Mouse (Mus musculus) hindbrain, postnatal 0 days (tissue): ENCODE results near the gene Capn7. TPM values are rescaled to one million over a fixed set of nuclear protein-coding genes. Genes with fewer than 3 reads are reported as not detected.

Experiments
- ATAC-seq: fragments of 200-750 bp; cut with Nextera tagmentation; 2 replicates; pipeline ENCODE4 v1.8.0; 2017; ENCODE audit warnings: mild to moderate bottlenecking, moderate TSS enrichment, moderate library complexity
- DNase-seq: peaks from one replicate; pipeline ENCODE4 v3.0.0-alpha.2; 2015; ENCODE audit warnings: low spot score
- H3K27ac ChIP-seq: fragments of 300-500 bp; sonication (generic); 2 replicates; pipeline ENCODE4 v1.5.1; 2014; ENCODE audit warnings: mild to moderate bottlenecking
- H3K27me3 ChIP-seq: fragments of 300-500 bp; sonication (generic); 2 replicates; pipeline ENCODE4 v1.6.1; 2014; ENCODE audit warnings: low read length, mixed read lengths; ENCODE audit not compliant: insufficient read depth
- H3K36me3 ChIP-seq: fragments of 300-500 bp; sonication (generic); 2 replicates; pipeline ENCODE4 v1.6.1; 2014; ENCODE audit warnings: low read length, mixed read lengths; ENCODE audit not compliant: insufficient read depth
- H3K4me1 ChIP-seq: fragments of 300-500 bp; sonication (generic); 2 replicates; pipeline ENCODE4 v1.6.1; 2014; ENCODE audit warnings: antibody characterized with exemption, low read length, mixed read lengths; ENCODE audit not compliant: insufficient read depth
- H3K4me2 ChIP-seq: fragments of 300-500 bp; sonication (generic); 2 replicates; pipeline ENCODE4 v1.6.1; 2014; ENCODE audit warnings: low read depth, mild to moderate bottlenecking, low read length, moderate library complexity, mixed read lengths
- H3K4me3 ChIP-seq: fragments of 300-500 bp; sonication (generic); 2 replicates; pipeline ENCODE4 v1.5.1; 2014; ENCODE audit warnings: low read length
- H3K9ac ChIP-seq: fragments of 300-500 bp; sonication (generic); replicated peaks from 2 replicates; pipeline ENCODE4 v1.6.1; 2014; ENCODE audit warnings: mild to moderate bottlenecking, low read length, moderate library complexity, mixed read lengths
- H3K9me3 ChIP-seq: fragments of 300-500 bp; sonication (generic); 2 replicates; pipeline ENCODE4 v1.6.1; 2016; ENCODE audit warnings: low read length, mixed read lengths
- CTCF ChIP-seq: IDR thresholded peaks from 2 replicates; pipeline ENCODE4 v1.5.1; 2016; ENCODE audit warnings: antibody characterized with exemption, control low read depth, low read depth
- WGBS: fragments of 180-500 bp; shearing (Covaris S2); extraction: QIAGEN DNeasy Blood & Tissue Kit; methylation state at CpG from one replicate; pipeline ENCODE4 v1.1.7; 2014; 5-methylcytosine and 5-hydroxymethylcytosine counted together
- polyA plus RNA-seq: library from polyadenylated mRNA; unstranded; fragments of >200 nt; fragmentation: Nextera tagmentation; extraction: Ambion mirVana; gene quantifications from 2 replicates; pipeline ENCODE4 v1.2.1, GENCODE M21; 2015
- total RNA-seq: library from RNA; depleted of rRNA; stranded (reverse); fragments of >200 nt; gene quantifications from 2 replicates; pipeline ENCODE4 v1.2.3, GENCODE M21; 2014

The Capn7 gene
- total and polyA plus RNA-seq, 2 experiments from 2014 or later, result 48.2 to 50.5 TPM

DNA sequence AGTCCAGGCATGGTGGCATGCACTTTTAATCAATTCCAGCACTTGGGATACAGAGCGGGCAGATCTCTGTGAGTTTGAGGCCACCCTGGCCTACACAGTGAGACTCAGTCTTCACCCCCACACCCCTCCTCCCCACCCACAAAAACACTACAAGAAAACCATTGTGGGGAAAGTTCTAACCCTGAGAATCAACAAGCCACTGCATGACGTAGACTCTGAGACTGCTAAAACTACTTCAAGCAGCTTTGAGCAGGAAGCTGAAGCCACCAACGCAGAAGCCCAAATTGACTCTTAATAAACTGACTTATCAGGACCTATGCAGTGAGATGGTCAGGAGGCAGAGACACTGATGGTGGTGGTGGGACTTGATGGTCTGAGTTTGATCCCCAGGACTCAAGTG is 62.8 kb downstream of the Capn7 start:
- WGBS, result 78% methylated on average over 3 of the region's 3 CpGs
- Histone ChIP-seq H3K36me3 (peaks cover 7% of the 10 kb centered on the region; the same call in 1 of the 2 replicates), H3K4me1 (no peaks in the 10 kb centered on the region), H3K27me3 (no peaks in the 10 kb centered on the region), H3K9me3 (no peaks in the 10 kb centered on the region), H3K27ac (no peak overlapping the region), H3K9ac (no peak overlapping the region), H3K4me2 (no peak overlapping the region), H3K4me3 (no peak overlapping the region)
- ATAC-seq (no peak), DNase-seq (no peak)
- no peak for TF ChIP-seq CTCF

DNA sequence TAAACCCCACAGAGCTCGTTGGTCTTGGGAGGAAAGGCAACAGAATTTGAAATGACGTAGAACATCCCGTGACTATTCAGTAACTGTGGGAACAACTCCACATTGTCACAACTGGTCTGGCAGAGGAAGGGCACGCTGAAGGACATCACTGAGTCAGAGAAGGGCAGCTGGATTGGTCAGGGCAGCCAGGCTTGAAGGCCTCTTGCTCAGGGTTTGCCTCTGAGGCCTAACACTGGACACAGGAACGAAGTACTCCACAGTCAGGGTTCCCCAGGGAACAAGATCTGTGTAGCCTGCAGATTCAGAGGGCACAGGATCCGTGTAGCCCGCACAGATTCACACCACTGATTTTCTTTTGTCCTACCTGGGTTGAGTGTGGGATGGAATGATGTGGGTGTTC is 63.8 kb downstream of the Capn7 start:
- no peaks in the 10 kb centered on the region for H3K9me3 ChIP-seq
- H3K27ac ChIP-seq, result no peak overlapping the region
- no peaks in the 10 kb centered on the region for H3K27me3 ChIP-seq
- no peak overlapping the region for H3K9ac ChIP-seq
- WGBS, result 81% methylated on average over 7 of the region's 7 CpGs
- H3K36me3 ChIP-seq, result peaks cover 7% of the 10 kb centered on the region; the same call in 1 of the 2 replicates
- no peak for TF ChIP-seq CTCF
- ATAC-seq (no peak), DNase-seq (no peak)
- H3K4me1 ChIP-seq, result no peaks in the 10 kb centered on the region
- H3K4me3 ChIP-seq, result no peak overlapping the region
- H3K4me2 ChIP-seq, result no peak overlapping the region

DNA sequence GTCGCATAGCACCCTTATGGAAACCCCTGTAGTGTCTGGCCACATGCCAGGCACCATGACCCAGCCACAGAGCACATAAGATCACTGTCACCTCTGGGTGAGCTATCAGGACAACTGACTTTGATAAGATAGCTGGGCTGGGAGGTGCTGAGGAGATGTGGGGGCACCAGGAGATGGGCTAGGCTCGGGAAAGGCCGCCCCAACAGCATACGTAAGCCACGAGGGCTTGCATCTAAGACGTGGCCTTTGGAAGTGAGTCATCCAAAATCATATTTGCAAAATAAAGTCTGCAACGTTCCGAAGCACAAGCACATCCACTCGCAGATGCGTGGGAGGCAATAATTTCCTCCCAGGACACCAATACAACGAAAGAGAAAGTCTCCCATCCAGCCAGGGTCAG is 64.5 kb downstream of the Capn7 start:
- TF ChIP-seq CTCF, result no peak
- H3K4me3 ChIP-seq, result no peak overlapping the region
- H3K9ac ChIP-seq, result no peak overlapping the region
- H3K36me3 ChIP-seq, result peaks cover 7% of the 10 kb centered on the region; the same call in 1 of the 2 replicates
- 88% methylated on average over 11 of the region's 11 CpGs for WGBS
- H3K27ac ChIP-seq, result no peak overlapping the region
- no peak overlapping the region for H3K4me2 ChIP-seq
- H3K4me1 ChIP-seq, result no peaks in the 10 kb centered on the region
- no peak for DNase-seq
- H3K27me3 ChIP-seq, result no peaks in the 10 kb centered on the region
- ATAC-seq, result no peak
- H3K9me3 ChIP-seq, result no peaks in the 10 kb centered on the region

DNA sequence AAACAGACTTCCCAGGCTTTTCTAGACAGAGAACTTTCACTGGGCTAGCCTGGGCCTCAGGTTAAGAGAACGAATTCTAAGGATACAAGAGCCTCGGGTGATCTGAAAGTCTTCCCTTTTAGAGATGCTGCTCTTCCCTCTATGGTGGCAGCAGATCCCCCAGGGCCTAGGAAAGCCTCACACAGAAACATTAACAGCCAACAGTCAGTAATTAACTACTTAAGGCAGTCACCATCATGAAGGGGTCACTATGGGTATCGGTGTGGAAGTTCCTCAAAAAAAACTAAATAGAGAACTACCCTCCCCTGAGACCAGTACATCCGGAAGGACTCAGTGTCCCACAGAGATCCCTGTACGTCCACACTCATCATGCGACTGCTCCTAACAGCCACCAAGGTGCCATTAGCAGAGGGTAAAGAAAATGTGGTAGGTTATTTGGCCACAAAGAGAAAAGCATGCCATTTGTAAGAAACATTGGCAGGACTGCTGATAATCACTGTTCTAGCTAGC is 65.5 kb downstream of the Capn7 start:
- peaks cover 7% of the 10 kb centered on the region; the same call in 1 of the 2 replicates for H3K36me3 ChIP-seq
- ATAC-seq, result no peak
- no peak for DNase-seq
- 78% methylated on average over 6 of the region's 6 CpGs for WGBS
- H3K9ac ChIP-seq, result no peak overlapping the region
- H3K27me3 ChIP-seq, result no peaks in the 10 kb centered on the region
- TF ChIP-seq CTCF, result no peak
- no peak overlapping the region for H3K27ac ChIP-seq
- no peaks in the 10 kb centered on the region for H3K9me3 ChIP-seq
- no peak overlapping the region for H3K4me2 ChIP-seq
- H3K4me3 ChIP-seq, result no peak overlapping the region
- H3K4me1 ChIP-seq, result no peaks in the 10 kb centered on the region

DNA sequence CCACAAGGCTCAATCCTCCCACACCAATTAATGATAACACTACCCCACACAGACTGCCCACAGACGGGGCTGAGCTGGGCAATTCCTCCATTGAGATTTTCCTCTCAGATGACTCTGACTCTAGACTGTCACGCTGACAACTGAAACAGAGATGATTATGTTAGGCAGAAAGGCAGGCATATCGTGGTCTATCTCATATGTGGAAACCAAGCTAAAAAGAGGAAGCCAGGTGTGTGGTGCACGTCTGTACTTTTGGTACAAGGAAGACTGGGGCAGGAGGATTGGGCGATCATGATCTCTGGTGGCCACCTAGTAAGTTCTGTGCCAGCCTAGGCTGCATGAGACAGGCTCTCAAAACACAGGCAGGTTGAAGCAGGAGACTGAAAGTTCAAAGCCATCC is 66.3 kb downstream of the Capn7 start:
- no peak for TF ChIP-seq CTCF
- no peaks in the 10 kb centered on the region for H3K27me3 ChIP-seq
- ATAC-seq (no peak), DNase-seq (no peak)
- no peak overlapping the region for H3K27ac ChIP-seq
- H3K4me2 ChIP-seq, result no peak overlapping the region
- WGBS, result 78% methylated on average over 5 of the region's 5 CpGs
- H3K36me3 ChIP-seq, result peaks cover 7% of the 10 kb centered on the region; the same call in 1 of the 2 replicates
- H3K4me1 ChIP-seq, result no peaks in the 10 kb centered on the region
- H3K9me3 ChIP-seq, result no peaks in the 10 kb centered on the region
- no peak overlapping the region for H3K9ac ChIP-seq
- H3K4me3 ChIP-seq, result no peak overlapping the region

DNA sequence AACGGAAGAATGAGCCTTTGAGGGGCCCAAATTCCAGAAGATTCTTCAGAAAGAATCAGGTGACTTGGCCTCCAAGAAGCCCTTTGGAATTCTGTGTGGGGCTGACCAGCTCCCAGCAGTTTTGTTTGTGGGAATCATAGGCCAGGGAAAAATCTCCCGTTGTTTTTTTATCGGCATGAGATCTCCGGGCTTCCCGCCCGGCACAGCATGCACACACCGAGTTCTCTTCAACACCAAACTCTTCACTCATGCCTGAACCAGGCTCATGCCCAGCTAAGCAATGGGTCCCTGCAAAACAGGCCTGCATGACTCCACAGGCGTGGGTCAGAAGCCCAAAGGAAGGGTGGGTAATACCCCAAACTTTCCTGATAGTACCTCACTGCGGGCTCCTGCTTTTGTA is 67.1 kb downstream of the Capn7 start:
- no peak overlapping the region for H3K4me3 ChIP-seq
- H3K4me2 ChIP-seq, result no peak overlapping the region
- no peak for TF ChIP-seq CTCF
- H3K27me3 ChIP-seq, result no peaks in the 10 kb centered on the region
- H3K27ac ChIP-seq, result no peak overlapping the region
- no peak for ATAC-seq
- DNase-seq, result no peak
- no peaks in the 10 kb centered on the region for H3K9me3 ChIP-seq
- no peaks in the 10 kb centered on the region; the same call in 1 of the 2 replicates for H3K4me1 ChIP-seq
- peaks cover 7% of the 10 kb centered on the region; the same call in 1 of the 2 replicates for H3K36me3 ChIP-seq
- 58% methylated on average over 9 of the region's 9 CpGs for WGBS
- no peak overlapping the region for H3K9ac ChIP-seq

DNA sequence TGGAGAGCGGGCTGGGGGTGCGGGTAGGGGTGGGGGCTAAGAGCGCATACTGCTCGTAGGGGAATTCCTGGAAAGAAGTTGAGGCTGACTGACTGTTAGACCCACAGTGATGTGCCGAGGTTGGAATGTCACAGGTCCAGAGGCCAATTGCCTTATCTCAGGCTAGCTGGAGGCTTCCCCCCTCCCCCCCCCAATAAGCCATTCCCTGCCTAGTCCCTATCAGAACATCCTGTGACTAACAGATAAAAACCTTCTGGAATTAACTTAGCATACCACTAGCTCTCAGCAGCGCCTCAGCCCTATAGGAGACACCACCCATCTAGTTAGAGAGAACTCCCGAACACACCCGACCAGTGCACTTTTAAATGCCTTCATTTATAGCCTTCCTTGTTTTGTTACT is 67.6 kb downstream of the Capn7 start:
- no peak for DNase-seq
- Histone ChIP-seq H3K9me3 (no peaks in the 10 kb centered on the region), H3K4me3 (no peak overlapping the region), H3K4me2 (no peak overlapping the region), H3K36me3 (peaks cover 7% of the 10 kb centered on the region; the same call in 1 of the 2 replicates), H3K4me1 (no peaks in the 10 kb centered on the region; the same call in 1 of the 2 replicates), H3K27ac (no peak overlapping the region), H3K27me3 (no peaks in the 10 kb centered on the region), H3K9ac (no peak overlapping the region)
- no peak for TF ChIP-seq CTCF
- 79% methylated on average over 8 of the region's 8 CpGs for WGBS
- no peak for ATAC-seq
